Mouse (Mus musculus): ENCODE measurements around the gene Emc8. TPM values are rescaled to one million over a fixed set of nuclear protein-coding genes. Genes with fewer than 3 reads are reported as not detected.
"Not testable (repeated sequence)": the region's sequence is repeated elsewhere in the genome, so short reads cannot be mapped to it uniquely, and the experiment has no call there.

The Emc8 gene
- polyA plus RNA-seq, 2 experiments from 2014 or later = 60.2 to 68.0 TPM

GRCm38 (mm10) chr8:120685097-120685496 is 16.7 kb upstream of the Emc8 start:
- ATAC-seq = no peak

- ATAC-seq = no peak
These were observed 15.7 kb upstream of the Emc8 start for GRCm38 (mm10) chr8:120684082-120684481.

- ATAC-seq = peak; percentile 76
These were observed 15.2 kb upstream of the Emc8 start for GRCm38 (mm10) chr8:120683602-120684001.

- no peak for ATAC-seq
These were observed 12.7 kb upstream of the Emc8 start for GRCm38 (mm10) chr8:120681113-120681512.

- not testable (repeated sequence) for ATAC-seq
These were observed 12.0 kb upstream of the Emc8 start for GRCm38 (mm10) chr8:120680405-120680804.

- no peak for ATAC-seq
These were observed 11.4 kb upstream of the Emc8 start for GRCm38 (mm10) chr8:120679629-120680387.

- ATAC-seq = peak; percentile 68
These were observed 10.1 kb upstream of the Emc8 start for GRCm38 (mm10) chr8:120678447-120678846.

- ATAC-seq = no peak
These were observed 7.3 kb upstream of the Emc8 start for GRCm38 (mm10) chr8:120675718-120676117.

- ATAC-seq = no peak
These were observed 4.9 kb upstream of the Emc8 start for GRCm38 (mm10) chr8:120673298-120673697.

GRCm38 (mm10) chr8:120672626-120673229 is 4.4 kb upstream of the Emc8 start:
- no peak for ATAC-seq

- no peak for ATAC-seq
These were observed 3.4 kb upstream of the Emc8 start for GRCm38 (mm10) chr8:120671775-120672174.

GRCm38 (mm10) chr8:120667561-120668373 is 606 bp downstream of the Emc8 start, which contains the start of the genes Gm27021 and Cox4i1:
Gene Gm27021 (minus strand): TSS chr8:120668079.
Gene Cox4i1 (plus strand): TSS chr8:120668222.
- peak; percentile 88 for ATAC-seq

GRCm38 (mm10) chr8:120666807-120667470 is 1.4 kb downstream of the Emc8 start:
- ATAC-seq = no peak

GRCm38 (mm10) chr8:120665726-120666455 is 2.5 kb downstream of the Emc8 start:
- ATAC-seq = no peak

- no peak for ATAC-seq
These were observed 3.8 kb downstream of the Emc8 start for GRCm38 (mm10) chr8:120664566-120664965.

- no peak for ATAC-seq
These were observed 11.0 kb downstream of the Emc8 start for GRCm38 (mm10) chr8:120657415-120657814.

- ATAC-seq = no peak
These were observed 11.9 kb downstream of the Emc8 start for GRCm38 (mm10) chr8:120656322-120657052.

GRCm38 (mm10) chr8:120647532-120647931 is 20.8 kb downstream of the Emc8 start, which contains the start of gene 1190005I06Rik:
Gene 1190005I06Rik (minus strand): TSS chr8:120647632.
- no peak for ATAC-seq

GRCm38 (mm10) chr8:120644663-120645062 is 23.7 kb downstream of the Emc8 start:
- ATAC-seq = no peak

- ATAC-seq = no peak
These were observed 26.2 kb downstream of the Emc8 start for GRCm38 (mm10) chr8:120642031-120642662.

GRCm38 (mm10) chr8:120641245-120641644 is 27.1 kb downstream of the Emc8 start:
- no peak for ATAC-seq

Measured in activated CD4-positive, CD25-positive, alpha-beta regulatory T cell, adult 4 months (primary cell).